Mouse (Mus musculus) adrenal gland (tissue): Measurements from ENCODE around the gene Pagr1b.

ENCODE experiments used
- intact Hi-C: fragments of 180-260 bp; cut with DNase I; formaldehyde crosslinking; loops from one replicate; pipeline ENCODE4 v1.15.1; 2025

Pagr1b gene

GRCm38 (mm10) chr7:127004122-127004875 lies 12.0 kb downstream of the Pagr1b start:
- intact Hi-C loops, result no loop called here

GRCm38 (mm10) chr7:127003620-127004019 lies 12.7 kb downstream of the Pagr1b start:
- intact Hi-C loops, result no loop called here

GRCm38 (mm10) chr7:126999568-126999967 lies 16.7 kb downstream of the Pagr1b start:
- intact Hi-C loops, result no loop called here

GRCm38 (mm10) chr7:126996449-126996848 lies 19.8 kb downstream of the Pagr1b start:
- intact Hi-C loops, result no loop called here

- intact Hi-C loops, result no loop called here
These were observed 27.5 kb downstream of the Pagr1b start for GRCm38 (mm10) chr7:126988816-126989215.

GRCm38 (mm10) chr7:126986319-126986718 lies 30.0 kb downstream of the Pagr1b start:
- intact Hi-C loops, result no loop called here

GRCm38 (mm10) chr7:126984667-126985444 lies 31.4 kb downstream of the Pagr1b start:
- intact Hi-C loops, result no loop called here

- intact Hi-C loops, result no loop called here
These were observed 33.2 kb downstream of the Pagr1b start for GRCm38 (mm10) chr7:126983113-126983512.

GRCm38 (mm10) chr7:126982054-126982453 lies 34.2 kb downstream of the Pagr1b start:
- intact Hi-C loops, result no loop called here

GRCm38 (mm10) chr7:126981601-126982000 lies 34.7 kb downstream of the Pagr1b start:
- intact Hi-C loops, result no loop called here

- intact Hi-C loops, result loop anchor here (5.0 kb wide), 1 partner anchor 33 kb away; the partner anchor contains the start of gene Mvp
These were observed 37.4 kb downstream of the Pagr1b start for GRCm38 (mm10) chr7:126978841-126979240.

GRCm38 (mm10) chr7:126976878-126977459 lies 39.3 kb downstream of the Pagr1b start:
- intact Hi-C loops, result loop anchor here (5.0 kb wide), 1 partner anchor 35 kb away; the partner anchor contains the start of gene Mvp

- intact Hi-C loops, result loop anchor here (5.0 kb wide), 1 partner anchor 36 kb away; the partner anchor contains the start of gene Mvp
These were observed 40.1 kb downstream of the Pagr1b start, which contains the start of gene Cdiptos for GRCm38 (mm10) chr7:126975950-126976866. Gene Cdiptos (minus strand): TSS chr7:126976098.

GRCm38 (mm10) chr7:126975893-126975949 lies 40.6 kb downstream of the Pagr1b start, which contains the start of gene Cdipt:
Gene Cdipt (plus strand): TSS chr7:126975914.
- intact Hi-C loops, result loop anchor here (5.0 kb wide), 1 partner anchor 37 kb away; the partner anchor contains the start of gene Mvp

GRCm38 (mm10) chr7:126975493-126975892 lies 40.8 kb downstream of the Pagr1b start:
- intact Hi-C loops, result loop anchor here (5.0 kb wide), 1 partner anchor 37 kb away; the partner anchor contains the start of gene Mvp

- intact Hi-C loops, result no loop called here
These were observed 48.9 kb downstream of the Pagr1b start for GRCm38 (mm10) chr7:126967361-126967760.

- intact Hi-C loops, result no loop called here
These were observed 50.7 kb downstream of the Pagr1b start for GRCm38 (mm10) chr7:126965568-126965967.

- intact Hi-C loops, result no loop called here
These were observed 52.6 kb downstream of the Pagr1b start for GRCm38 (mm10) chr7:126963548-126964286.

- intact Hi-C loops, result no loop called here
These were observed 54.3 kb downstream of the Pagr1b start for GRCm38 (mm10) chr7:126961965-126962364.

- intact Hi-C loops, result no loop called here
These were observed 55.2 kb downstream of the Pagr1b start for GRCm38 (mm10) chr7:126961095-126961494.
